In genomic region chr2:167576121-167576620, GRCm38 (mm10) we compare ENCODE assay signal across 24 mouse cellular contexts. TPM values are rescaled to one million over a fixed set of nuclear protein-coding genes. Genes with fewer than 3 reads are reported as not detected.
DNase-seq lines count a peak whose midpoint lies in the region; TF ChIP-seq lines count a peak whose summit lies in the region.
"Had no signal": no experiment of that assay in that cellular context is flagged by ENCODE, and none has a peak within 500 bp of the region (broad histone marks: within the 10 kb centered on the region; RNA-seq: fewer than 3 reads in every experiment).

No protein-coding gene starts in this region.

- no peaks in the 10 kb centered on the region for H3K9me3 ChIP-seq in embryonic facial prominence, embryonic 10.5 days
- H3K9me3 ChIP-seq: embryonic facial prominence, embryonic 13.5 days; embryonic facial prominence, embryonic 15.5 days; forebrain, embryonic 10.5 days; forebrain, embryonic 12.5 days had no signal

- H3K79me2 ChIP-seq in C2C12 (ENCODE audit: control insufficient read depth, insufficient read depth): no peaks in the 10 kb centered on the region
- no peaks in the 10 kb centered on the region for H3K79me2 ChIP-seq in myocyte (ENCODE audit: control insufficient read depth, insufficient read depth)

- H3K36me3 ChIP-seq in C2C12 (ENCODE audit: control insufficient read depth, insufficient read depth): no peaks in the 10 kb centered on the region
- no peaks in the 10 kb centered on the region for H3K36me3 ChIP-seq in embryonic facial prominence, embryonic 10.5 days (replicated peaks)
- H3K36me3 ChIP-seq in myocyte (ENCODE audit: control insufficient read depth, insufficient read depth): no peaks in the 10 kb centered on the region
- H3K36me3 ChIP-seq: embryonic facial prominence, embryonic 13.5 days; embryonic facial prominence, embryonic 15.5 days; forebrain, embryonic 10.5 days; forebrain, embryonic 12.5 days had no signal

- no peak for TF ChIP-seq CTCF in C2C12 (IDR thresholded peaks at IDR 0.05; ENCODE audit: control insufficient read depth, insufficient read depth, insufficient read length)

- H3K79me3 ChIP-seq in C2C12 (ENCODE audit: low read depth): no peaks in the 10 kb centered on the region

- intact Hi-C loops in heart, postnatal 25 days (cut with DNase I): no loop called here

- peak overlapping the region; percentile 63; the same call in 1 of the 2 replicates for H3K27ac ChIP-seq in embryonic facial prominence, embryonic 10.5 days (replicated peaks)
- H3K27ac ChIP-seq: embryonic facial prominence, embryonic 13.5 days; embryonic facial prominence, embryonic 15.5 days; forebrain, embryonic 10.5 days; forebrain, embryonic 12.5 days had no signal

- peaks cover 42% of the 10 kb centered on the region for H3K4me1 ChIP-seq in embryonic facial prominence, embryonic 10.5 days

- DNase-seq in heart, adult 11 months: peak; percentile 91
- no peak for DNase-seq in heart, postnatal 25 days (ENCODE audit: low spot score)
- no peak for DNase-seq in embryonic facial prominence, embryonic 10.5 days (ENCODE audit: low spot score)
- no peak for DNase-seq in adrenal gland, postnatal 4 days (ENCODE audit: low spot score in 2 of 2)
- no peak for DNase-seq in kidney, adult 18-20 months
- no peak for DNase-seq in left cerebral cortex, adult 8-10 months (ENCODE audit: low spot score in 2 of 2)
- DNase-seq: adrenal gland, adult 8-10 months; adrenal gland, postnatal 14 days; adrenal gland, postnatal 36 days; B cell, adult 2 months; cerebellum, adult 11 months; cerebellum, adult 18-20 months; cerebellum, adult 8-10 months; cerebellum, postnatal 10 days; cerebellum, postnatal 25 days had no signal

- TF ChIP-seq POLR2A in myocyte (IDR thresholded peaks at IDR 0.05; ENCODE audit: insufficient read length, low read depth): no peak

- no peak overlapping the region for H3K4me3 ChIP-seq in C2C12 (ENCODE audit: insufficient read depth, poor library complexity, severe bottlenecking)
- H3K4me3 ChIP-seq in embryonic facial prominence, embryonic 10.5 days: no peak overlapping the region
- H3K4me3 ChIP-seq in myocyte: no peak overlapping the region
- H3K4me3 ChIP-seq: embryonic facial prominence, embryonic 13.5 days; embryonic facial prominence, embryonic 15.5 days; erythroblast, embryonic 14.5 days; forebrain, embryonic 10.5 days; forebrain, embryonic 12.5 days had no signal

- 80% methylated on average over 8 of the region's 8 CpGs for WGBS in embryonic facial prominence, embryonic 10.5 days

- H3ac ChIP-seq in C2C12 (ENCODE audit: control insufficient read depth, insufficient read length, low read depth) (peak overlapping the region; percentile 38), myocyte (ENCODE audit: control insufficient read depth, insufficient read length) (no peak overlapping the region)

- H3K27me3 ChIP-seq in C2C12 (ENCODE audit: control insufficient read depth, insufficient read depth, insufficient read length) (no peaks in the 10 kb centered on the region), myocyte (ENCODE audit: control insufficient read depth, insufficient read depth, insufficient read length) (no peaks in the 10 kb centered on the region)
- no peaks in the 10 kb centered on the region for H3K27me3 ChIP-seq in embryonic facial prominence, embryonic 10.5 days (replicated peaks; ENCODE audit: low read depth, poor library complexity, severe bottlenecking)
- H3K27me3 ChIP-seq: embryonic facial prominence, embryonic 13.5 days; embryonic facial prominence, embryonic 15.5 days; forebrain, embryonic 12.5 days; Patski had no signal

- H3K4me2 ChIP-seq in myocyte (ENCODE audit: low read depth): peak overlapping the region; percentile 46
- H3K4me2 ChIP-seq: embryonic facial prominence, embryonic 13.5 days; embryonic facial prominence, embryonic 15.5 days; forebrain, embryonic 12.5 days had no signal

TF ChIP-seq in C2C12, 6 proteins besides CTCF, POLR2A, EP300 and RAD21:
- TF ChIP-seq FOSL1 (IDR thresholded peaks at IDR 0.05; ENCODE audit: insufficient read depth, low read length, poor library complexity, severe bottlenecking) (peak; percentile 22), CEBPB (IDR thresholded peaks at IDR 0.05; ENCODE audit: low read depth) (no peak), MAX (IDR thresholded peaks at IDR 0.05) (no peak), USF1 (IDR thresholded peaks at IDR 0.05; ENCODE audit: low read depth) (no peak), MYOD1 (IDR thresholded peaks at IDR 0.05; ENCODE audit: control insufficient read depth, insufficient read length, low read depth) (no peak), MYOG (IDR thresholded peaks at IDR 0.05; ENCODE audit: control insufficient read depth, extremely low read depth, insufficient read length) (no peak)

TF ChIP-seq in myocyte, 11 proteins besides CTCF, POLR2A, EP300 and RAD21:
- TF ChIP-seq CEBPB (IDR thresholded peaks at IDR 0.05; ENCODE audit: insufficient read depth, poor library complexity, severe bottlenecking): no peak
- no peak for TF ChIP-seq MYOG (IDR thresholded peaks at IDR 0.05; ENCODE audit: control insufficient read depth in 1 of 3, insufficient read depth in 1 of 3, insufficient read length in 2 of 3, low read depth in 2 of 3)
- TF ChIP-seq USF1 (IDR thresholded peaks at IDR 0.05; ENCODE audit: low read depth): no peak
TF ChIP-seq in myocyte: peak in this region for 0.

RNA-seq across cellular contexts. Expression of gene Snai1, which starts 38.2 kb away (rescaled TPM):
- total RNA-seq in heart, postnatal 25 days (2021): 1 to 10 TPM; 2.0 to 2.8 TPM
- polyA plus RNA-seq in C2C12 (2012; fragmentation: generic; extraction: Trizol) (48.1 TPM), myocyte (2012; fragmentation: generic; extraction: Trizol) (48.5 TPM)
- polyA plus RNA-seq in embryonic facial prominence, embryonic 10.5 days (2016; fragmentation: Nextera tagmentation; extraction: Ambion mirVana): 86.3 and 93.8 TPM in 2 replicates
- 10 to 100 TPM; 13.2 to 14.8 TPM for total RNA-seq in adrenal gland, postnatal 4 days (2021)
- total RNA-seq in left cerebral cortex, adult 8-10 months (2022): under 1 TPM; 0.48 to 0.93 (median 0.70) TPM
- polyA plus RNA-seq: activated CD4-positive, CD25-positive, alpha-beta regulatory T cell, adult 4 months; erythroblast, embryonic 14.5 days had no signal

RNA-seq across cellular contexts. Expression of gene Ube2v1, which starts 55.7 kb away (rescaled TPM):
- 100 to 1,000 TPM in 1 of 2 experiments, 10 to 100 TPM in 1; 99.3 to 105 TPM for total RNA-seq in heart, postnatal 25 days (2021)
- polyA plus RNA-seq in C2C12 (2012; fragmentation: generic; extraction: Trizol) (237 TPM), myocyte (2012; fragmentation: generic; extraction: Trizol) (322 TPM)
- polyA plus RNA-seq in embryonic facial prominence, embryonic 10.5 days (2016; fragmentation: Nextera tagmentation; extraction: Ambion mirVana): 384 and 394 TPM in 2 replicates
- 100 to 1,000 TPM; 194 to 200 TPM for total RNA-seq in adrenal gland, postnatal 4 days (2021)
- 100 to 1,000 TPM; 257 to 274 (median 265) TPM for total RNA-seq in left cerebral cortex, adult 8-10 months (2022)
